Mouse (Mus musculus): ENCODE measurements around the gene Akap13. TPM values are rescaled to one million over a fixed set of nuclear protein-coding genes. Genes with fewer than 3 reads are reported as not detected.

Akap13 gene
- polyA plus RNA-seq, 1 experiment from 2014 or later = 24.3 TPM

- no peak for ATAC-seq (replicated peaks; ENCODE audit: low FRiP score, low read depth)
- 86% methylated on average over 4 of the region's 4 CpGs for WGBS
- Histone ChIP-seq H3K27ac (no peak overlapping the region), H3K4me2 (ENCODE audit: low read length) (no peak overlapping the region), H3K4me1 (replicated peaks; ENCODE audit: insufficient read depth, low read length) (no peaks in the 10 kb centered on the region; the same call in 1 of the 2 replicates), H3K9ac (ENCODE audit: low read depth, low read length) (no peak overlapping the region), H3K27me3 (ENCODE audit: insufficient read depth, low read length) (no peaks in the 10 kb centered on the region), H3K4me3 (replicated peaks; ENCODE audit: low read depth, low read length) (no peak overlapping the region), H3K36me3 (ENCODE audit: insufficient read depth, low read length) (no peaks in the 10 kb centered on the region), H3K9me3 (replicated peaks; ENCODE audit: low read length) (no peaks in the 10 kb centered on the region)
- DNase-seq (ENCODE audit: low spot score) = no peak
- no peak for TF ChIP-seq CTCF (IDR thresholded peaks at IDR 0.05; ENCODE audit: low read depth)
Observed at GRCm38 (mm10) chr7:75506628-75507027, 51.3 kb downstream of the Akap13 start.

GRCm38 (mm10) chr7:75509085-75509873 lies 53.9 kb downstream of the Akap13 start:
- no peak overlapping the region for H3K4me2 ChIP-seq (ENCODE audit: low read length)
- no peak for ATAC-seq (replicated peaks; ENCODE audit: low FRiP score, low read depth)
- TF ChIP-seq CTCF (IDR thresholded peaks at IDR 0.05; ENCODE audit: low read depth) = no peak
- WGBS = 51% methylated on average over 5 of the region's 5 CpGs
- H3K4me3 ChIP-seq (replicated peaks; ENCODE audit: low read depth, low read length) = no peak overlapping the region
- no peaks in the 10 kb centered on the region for H3K27me3 ChIP-seq (ENCODE audit: insufficient read depth, low read length)
- no peak for DNase-seq (ENCODE audit: low spot score)
- H3K27ac ChIP-seq = no peak overlapping the region
- no peaks in the 10 kb centered on the region for H3K9me3 ChIP-seq (replicated peaks; ENCODE audit: low read length)
- no peak overlapping the region for H3K9ac ChIP-seq (ENCODE audit: low read depth, low read length)
- H3K4me1 ChIP-seq (replicated peaks; ENCODE audit: insufficient read depth, low read length) = no peaks in the 10 kb centered on the region; the same call in 1 of the 2 replicates
- no peaks in the 10 kb centered on the region for H3K36me3 ChIP-seq (ENCODE audit: insufficient read depth, low read length)

GRCm38 (mm10) chr7:75515472-75515871 lies 60.1 kb downstream of the Akap13 start:
- Histone ChIP-seq H3K9me3 (replicated peaks; ENCODE audit: low read length) (no peaks in the 10 kb centered on the region), H3K9ac (ENCODE audit: low read depth, low read length) (no peak overlapping the region), H3K4me1 (replicated peaks; ENCODE audit: insufficient read depth, low read length) (peaks cover 15% of the 10 kb centered on the region), H3K36me3 (ENCODE audit: insufficient read depth, low read length) (no peaks in the 10 kb centered on the region), H3K4me2 (ENCODE audit: low read length) (no peak overlapping the region), H3K27me3 (ENCODE audit: insufficient read depth, low read length) (no peaks in the 10 kb centered on the region), H3K4me3 (replicated peaks; ENCODE audit: low read depth, low read length) (no peak overlapping the region), H3K27ac (peak overlapping the region; percentile 70)
- WGBS = 61% methylated on average over 6 of the region's 6 CpGs
- ATAC-seq (replicated peaks; ENCODE audit: low FRiP score, low read depth) = no peak
- no peak for TF ChIP-seq CTCF (IDR thresholded peaks at IDR 0.05; ENCODE audit: low read depth)
- no peak for DNase-seq (ENCODE audit: low spot score)

- H3K4me2 ChIP-seq (ENCODE audit: low read length) = no peak overlapping the region
- DNase-seq (ENCODE audit: low spot score) = no peak
- no peak overlapping the region for H3K4me3 ChIP-seq (replicated peaks; ENCODE audit: low read depth, low read length)
- H3K9ac ChIP-seq (ENCODE audit: low read depth, low read length) = no peak overlapping the region
- no peaks in the 10 kb centered on the region for H3K9me3 ChIP-seq (replicated peaks; ENCODE audit: low read length)
- no peak; the same call in 1 of the 2 replicates for ATAC-seq (replicated peaks; ENCODE audit: low FRiP score, low read depth)
- no peak for TF ChIP-seq CTCF (IDR thresholded peaks at IDR 0.05; ENCODE audit: low read depth)
- H3K27ac ChIP-seq = no peak overlapping the region
- WGBS = 78% methylated on average over 14 of the region's 14 CpGs
- no peaks in the 10 kb centered on the region for H3K36me3 ChIP-seq (ENCODE audit: insufficient read depth, low read length)
- H3K4me1 ChIP-seq (replicated peaks; ENCODE audit: insufficient read depth, low read length) = peaks cover 22% of the 10 kb centered on the region
- no peaks in the 10 kb centered on the region for H3K27me3 ChIP-seq (ENCODE audit: insufficient read depth, low read length)
Observed at GRCm38 (mm10) chr7:75516716-75517619, 61.6 kb downstream of the Akap13 start.

- DNase-seq (ENCODE audit: low spot score) = no peak
- TF ChIP-seq CTCF (IDR thresholded peaks at IDR 0.05; ENCODE audit: low read depth) = peak; percentile 34; the same call in 1 of the 2 replicates
- H3K9me3 ChIP-seq (replicated peaks; ENCODE audit: low read length) = no peaks in the 10 kb centered on the region
- H3K27ac ChIP-seq = no peak overlapping the region
- H3K27me3 ChIP-seq (ENCODE audit: insufficient read depth, low read length) = no peaks in the 10 kb centered on the region
- ATAC-seq (replicated peaks; ENCODE audit: low FRiP score, low read depth) = no peak
- H3K9ac ChIP-seq (ENCODE audit: low read depth, low read length) = no peak overlapping the region
- H3K4me3 ChIP-seq (replicated peaks; ENCODE audit: low read depth, low read length) = no peak overlapping the region
- no peaks in the 10 kb centered on the region for H3K36me3 ChIP-seq (ENCODE audit: insufficient read depth, low read length)
- no peak overlapping the region for H3K4me2 ChIP-seq (ENCODE audit: low read length)
- WGBS = 56% methylated on average over 6 of the region's 6 CpGs
- H3K4me1 ChIP-seq (replicated peaks; ENCODE audit: insufficient read depth, low read length) = peaks cover 23% of the 10 kb centered on the region
Observed at GRCm38 (mm10) chr7:75520531-75520930, 65.2 kb downstream of the Akap13 start.

- no peaks in the 10 kb centered on the region for H3K9me3 ChIP-seq (replicated peaks; ENCODE audit: low read length)
- 0 out of 2 replicates have a peak, but pooled peaks have one; percentile 21 for ATAC-seq (replicated peaks; ENCODE audit: low FRiP score, low read depth)
- peak; percentile 74 for DNase-seq (ENCODE audit: low spot score)
- TF ChIP-seq CTCF (IDR thresholded peaks at IDR 0.05; ENCODE audit: low read depth) = no peak
- 28% methylated on average over 3 of the region's 3 CpGs for WGBS
- H3K36me3 ChIP-seq (ENCODE audit: insufficient read depth, low read length) = no peaks in the 10 kb centered on the region
- peaks cover 25% of the 10 kb centered on the region for H3K4me1 ChIP-seq (replicated peaks; ENCODE audit: insufficient read depth, low read length)
- no peak overlapping the region for H3K9ac ChIP-seq (ENCODE audit: low read depth, low read length)
- no peak overlapping the region for H3K4me3 ChIP-seq (replicated peaks; ENCODE audit: low read depth, low read length)
- H3K27ac ChIP-seq = peak overlapping the region; percentile 58
- peak overlapping the region; percentile 4; the same call in 1 of the 2 replicates for H3K4me2 ChIP-seq (ENCODE audit: low read length)
- no peaks in the 10 kb centered on the region for H3K27me3 ChIP-seq (ENCODE audit: insufficient read depth, low read length)
Observed at GRCm38 (mm10) chr7:75521199-75521598, 65.9 kb downstream of the Akap13 start.
